Mouse (Mus musculus) hindbrain, embryonic 16.5 days (tissue): ENCODE results near the gene Gpsm1. TPM values are rescaled to one million over a fixed set of nuclear protein-coding genes. Genes with fewer than 3 reads are reported as not detected.

Experiments
- ATAC-seq: fragments of 200-750 bp; cut with Nextera tagmentation; 2 replicates; pipeline ENCODE4 v1.8.0; 2017; ENCODE audit warnings: moderate TSS enrichment, moderate library complexity
- H3K27ac ChIP-seq: fragments of 300-500 bp; sonication (generic); 2 replicates; pipeline ENCODE4 v1.5.1; 2014; ENCODE audit warnings: low read depth, mild to moderate bottlenecking, control low read depth, low read length, moderate library complexity
- H3K27me3 ChIP-seq: fragments of 300-500 bp; sonication (generic); replicated peaks from 2 replicates; pipeline ENCODE4 v1.6.1; 2014; ENCODE audit warnings: low read length; ENCODE audit not compliant: control insufficient read depth, insufficient read depth
- H3K36me3 ChIP-seq: fragments of 300-500 bp; sonication (generic); 2 replicates; pipeline ENCODE4 v1.6.1; 2014; ENCODE audit warnings: mild to moderate bottlenecking, low read length, moderate library complexity, mixed read lengths; ENCODE audit not compliant: control insufficient read depth, insufficient read depth
- H3K4me1 ChIP-seq: fragments of 300-500 bp; sonication (generic); 2 replicates; pipeline ENCODE4 v1.6.1; 2014; ENCODE audit warnings: low read depth, low read length; ENCODE audit not compliant: control insufficient read depth, insufficient read depth
- H3K4me2 ChIP-seq: fragments of 300-500 bp; sonication (generic); 2 replicates; pipeline ENCODE4 v1.6.1; 2014; ENCODE audit warnings: mild to moderate bottlenecking, low read length, control low read depth, moderate library complexity
- H3K4me3 ChIP-seq: fragments of 300-500 bp; sonication (generic); 2 replicates; pipeline ENCODE4 v1.5.1; 2014; ENCODE audit warnings: mild to moderate bottlenecking, low read length, control low read depth, moderate library complexity
- H3K9ac ChIP-seq: fragments of 300-500 bp; sonication (generic); 2 replicates; pipeline ENCODE4 v1.6.1; 2014; ENCODE audit warnings: low read depth, mild to moderate bottlenecking, control low read depth, low read length, moderate library complexity
- H3K9me3 ChIP-seq: fragments of 300-500 bp; sonication (generic); 2 replicates; pipeline ENCODE4 v1.6.1; 2014; ENCODE audit warnings: mild to moderate bottlenecking, low read length, moderate library complexity; ENCODE audit not compliant: control insufficient read depth
- WGBS: fragments of 180-500 bp; shearing (Covaris S2); extraction: QIAGEN DNeasy Blood & Tissue Kit; methylation state at CpG from one replicate; pipeline ENCODE4 v1.1.7; 2014; 5-methylcytosine and 5-hydroxymethylcytosine counted together
- polyA plus RNA-seq: library from polyadenylated mRNA; unstranded; fragments of >200 nt; fragmentation: Nextera tagmentation; extraction: Ambion mirVana; gene quantifications from 2 replicates; pipeline ENCODE4 v1.2.1, GENCODE M21; 2015

The Gpsm1 gene
- polyA plus RNA-seq, 1 experiment from 2014 or later, result 177 TPM

DNA sequence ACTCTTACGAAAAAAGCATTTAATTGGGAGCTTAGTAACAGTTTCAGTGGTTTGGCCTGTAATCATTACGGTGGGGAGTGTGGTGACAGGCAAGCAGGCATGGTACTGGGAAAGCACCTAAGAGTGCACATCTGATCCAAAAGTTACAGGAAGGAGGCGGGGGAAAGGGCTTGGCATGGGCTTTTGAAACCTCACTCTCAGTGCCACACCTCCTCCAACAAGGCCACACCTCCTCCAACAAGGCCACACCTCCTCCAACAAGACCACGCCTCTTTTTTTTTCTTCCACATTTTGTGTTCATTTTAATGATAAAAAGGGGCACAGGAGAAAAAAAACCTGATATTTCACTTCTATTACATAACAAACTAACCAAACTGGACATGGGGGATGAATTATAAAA is 12.5 kb downstream of the Gpsm1 start:
- Histone ChIP-seq H3K4me2 (no peak overlapping the region), H3K4me1 (no peaks in the 10 kb centered on the region), H3K9ac (no peak overlapping the region), H3K27me3 (no peaks in the 10 kb centered on the region), H3K36me3 (peaks cover 65% of the 10 kb centered on the region), H3K9me3 (no peaks in the 10 kb centered on the region), H3K4me3 (no peak overlapping the region), H3K27ac (no peak overlapping the region)
- WGBS, result 87% methylated on average over 4 of the region's 4 CpGs
- ATAC-seq, result no peak

DNA sequence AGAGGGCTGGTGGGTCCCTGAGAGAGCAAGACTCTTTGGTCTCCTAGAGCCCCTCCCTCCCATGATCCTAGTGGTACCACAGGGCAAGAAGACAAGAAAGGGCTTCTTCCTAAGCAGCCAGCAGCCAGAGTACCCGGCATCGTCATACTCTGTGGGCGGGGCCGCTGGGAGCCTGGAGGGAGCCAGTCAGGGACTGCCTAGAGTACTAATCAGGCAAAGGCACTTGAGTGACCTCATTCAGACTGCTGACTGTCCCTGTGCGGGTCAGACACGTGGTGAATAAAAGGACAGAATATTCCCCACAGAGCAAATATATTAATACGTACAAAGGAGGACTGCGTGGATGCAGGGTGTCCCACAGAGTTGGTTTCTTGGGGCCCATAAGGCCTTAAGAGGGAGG is 14.1 kb downstream of the Gpsm1 start:
- ATAC-seq, result peak; percentile 44; the same call in 1 of the 2 replicates
- Histone ChIP-seq H3K27ac (peak overlapping the region; percentile 75), H3K36me3 (peaks cover 49% of the 10 kb centered on the region), H3K4me1 (no peaks in the 10 kb centered on the region), H3K4me2 (no peak overlapping the region), H3K27me3 (no peaks in the 10 kb centered on the region), H3K9ac (no peak overlapping the region), H3K9me3 (no peaks in the 10 kb centered on the region), H3K4me3 (no peak overlapping the region)
- 47% methylated on average over 8 of the region's 8 CpGs for WGBS

- H3K27ac ChIP-seq, result peak overlapping the region; percentile 75
- H3K4me3 ChIP-seq, result 0 out of 2 replicates have a peak overlapping the region, but pooled peaks have one; percentile 10
- H3K36me3 ChIP-seq, result peaks cover 45% of the 10 kb centered on the region
- H3K27me3 ChIP-seq, result no peaks in the 10 kb centered on the region
- no peak overlapping the region for H3K9ac ChIP-seq
- ATAC-seq, result peak; percentile 90
- no peaks in the 10 kb centered on the region for H3K4me1 ChIP-seq
- no peaks in the 10 kb centered on the region for H3K9me3 ChIP-seq
- WGBS, result 72% methylated on average over 4 of the region's 4 CpGs
- H3K4me2 ChIP-seq, result no peak overlapping the region; the same call in 1 of the 2 replicates
These were observed 14.7 kb downstream of the Gpsm1 start for GRCm38 (mm10) chr2:26330056-26330468.

GRCm38 (mm10) chr2:26330702-26331101 is 15.4 kb downstream of the Gpsm1 start:
- Histone ChIP-seq H3K36me3 (peaks cover 38% of the 10 kb centered on the region), H3K9ac (no peak overlapping the region), H3K4me1 (no peaks in the 10 kb centered on the region), H3K27me3 (no peaks in the 10 kb centered on the region), H3K27ac (peak overlapping the region; percentile 69; the same call in 1 of the 2 replicates), H3K4me3 (0 out of 2 replicates have a peak overlapping the region, but pooled peaks have one; percentile 10), H3K4me2 (peak overlapping the region; percentile 31; the same call in 1 of the 2 replicates), H3K9me3 (no peaks in the 10 kb centered on the region)
- 60% methylated on average over 6 of the region's 6 CpGs for WGBS
- peak; percentile 15; the same call in 1 of the 2 replicates for ATAC-seq

GRCm38 (mm10) chr2:26338302-26339203 is 23.2 kb downstream of the Gpsm1 start:
- H3K9ac ChIP-seq, result no peak overlapping the region
- no peaks in the 10 kb centered on the region for H3K9me3 ChIP-seq
- peak overlapping the region; percentile 29; the same call in 1 of the 2 replicates for H3K27ac ChIP-seq
- peak; percentile 69 for ATAC-seq
- 61% methylated on average over 8 of the region's 13 CpGs for WGBS
- H3K36me3 ChIP-seq, result peaks cover 22% of the 10 kb centered on the region
- H3K4me3 ChIP-seq, result no peak overlapping the region
- H3K4me2 ChIP-seq, result no peak overlapping the region
- no peaks in the 10 kb centered on the region for H3K27me3 ChIP-seq
- peaks cover 6% of the 10 kb centered on the region for H3K4me1 ChIP-seq

DNA sequence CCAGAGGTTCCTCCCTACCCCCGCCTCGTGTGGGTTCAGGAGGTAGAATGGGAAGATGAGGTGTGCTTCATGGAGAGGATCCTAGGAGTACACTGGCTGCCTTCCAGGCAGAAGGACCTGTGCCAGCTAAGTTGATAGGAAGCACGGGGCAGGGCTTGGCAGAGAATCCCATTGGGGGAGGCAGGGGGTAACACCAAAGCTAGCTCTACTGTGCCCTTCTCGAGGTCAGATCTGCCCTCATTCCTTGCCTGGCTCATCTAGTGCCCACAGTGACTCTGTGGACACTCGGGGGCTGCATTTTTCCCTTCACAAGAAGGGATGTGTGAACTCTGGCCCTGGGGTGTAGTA is 23.9 kb downstream of the Gpsm1 start:
- Histone ChIP-seq H3K4me2 (no peak overlapping the region), H3K4me1 (peaks cover 6% of the 10 kb centered on the region), H3K9ac (no peak overlapping the region), H3K36me3 (peaks cover 28% of the 10 kb centered on the region), H3K27me3 (no peaks in the 10 kb centered on the region), H3K27ac (no peak overlapping the region), H3K9me3 (no peaks in the 10 kb centered on the region), H3K4me3 (no peak overlapping the region)
- 78% methylated on average over 5 of the region's 5 CpGs for WGBS
- peak; percentile 31; the same call in 1 of the 2 replicates for ATAC-seq

DNA sequence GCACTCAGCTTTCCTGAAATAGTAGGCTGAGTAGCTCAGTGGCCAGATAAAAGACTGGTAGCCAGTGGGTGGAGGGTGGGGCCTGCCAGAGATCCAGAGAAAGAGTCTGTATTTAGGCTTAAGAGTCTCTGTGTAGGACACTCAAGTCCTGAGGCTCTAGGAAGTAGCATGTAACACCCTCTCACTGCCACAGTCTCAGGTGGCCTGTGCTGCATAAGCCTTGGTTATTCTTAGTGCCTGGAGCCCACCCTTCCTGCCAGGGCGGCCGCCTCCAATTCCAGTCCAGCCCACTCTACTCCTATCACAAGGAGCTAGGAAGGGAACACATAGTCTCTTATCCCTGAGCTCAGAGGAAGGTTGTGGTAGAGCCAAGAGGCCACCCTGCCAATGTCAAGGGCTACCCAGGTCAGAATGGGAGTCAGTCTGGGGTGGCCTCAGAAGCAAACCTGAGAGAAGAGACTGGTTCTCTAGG is 26.2 kb downstream of the Gpsm1 start:
- H3K9ac ChIP-seq, result no peak overlapping the region
- H3K4me2 ChIP-seq, result no peak overlapping the region
- H3K36me3 ChIP-seq, result peaks cover 50% of the 10 kb centered on the region
- ATAC-seq, result no peak
- H3K9me3 ChIP-seq, result no peaks in the 10 kb centered on the region
- H3K4me1 ChIP-seq, result peaks cover 6% of the 10 kb centered on the region
- no peak overlapping the region for H3K4me3 ChIP-seq
- H3K27ac ChIP-seq, result peak overlapping the region; percentile 42; the same call in 1 of the 2 replicates
- WGBS, result 88% methylated on average over 2 of the region's 2 CpGs
- H3K27me3 ChIP-seq, result no peaks in the 10 kb centered on the region

DNA sequence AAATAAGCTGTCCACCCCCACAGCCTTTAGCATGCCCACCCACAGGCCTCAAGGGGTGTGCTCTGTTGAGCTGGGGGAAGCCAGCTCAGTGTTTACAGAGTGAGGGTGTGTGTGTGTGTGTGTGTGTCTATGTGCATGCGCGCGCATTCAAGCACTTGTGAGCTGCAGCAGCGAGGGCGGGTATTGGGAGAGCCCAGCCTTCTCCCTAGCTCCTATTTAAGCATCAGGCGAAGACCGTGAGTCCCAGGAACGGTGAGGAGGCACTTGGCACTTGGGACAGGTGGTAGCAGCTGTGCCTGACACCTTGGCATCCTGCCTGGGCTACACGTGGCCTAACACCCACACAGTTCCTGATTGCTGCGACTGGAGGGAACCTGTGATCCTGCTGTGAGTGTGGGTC is 26.7 kb downstream of the Gpsm1 start:
- ATAC-seq, result 0 out of 2 replicates have a peak, but pooled peaks have one; percentile 9
- H3K27ac ChIP-seq, result no peak overlapping the region; the same call in 1 of the 2 replicates
- 71% methylated on average over 10 of the region's 10 CpGs for WGBS
- H3K4me1 ChIP-seq, result peaks cover 6% of the 10 kb centered on the region
- no peak overlapping the region for H3K9ac ChIP-seq
- no peaks in the 10 kb centered on the region for H3K27me3 ChIP-seq
- H3K4me3 ChIP-seq, result no peak overlapping the region
- H3K36me3 ChIP-seq, result peaks cover 55% of the 10 kb centered on the region
- H3K4me2 ChIP-seq, result no peak overlapping the region
- no peaks in the 10 kb centered on the region for H3K9me3 ChIP-seq
